Mouse (Mus musculus) midbrain, embryonic 13.5 days (tissue): ENCODE results near the gene Crebl2. TPM values are rescaled to one million over a fixed set of nuclear protein-coding genes. Genes with fewer than 3 reads are reported as not detected.

Experiments used
- ATAC-seq: fragments of 200-750 bp; cut with Nextera tagmentation; 2 replicates; pipeline ENCODE4 v1.8.0; 2017; ENCODE audit warnings: mild to moderate bottlenecking, moderate TSS enrichment, moderate library complexity
- H3K27ac ChIP-seq: fragments of 300-500 bp; sonication (generic); 2 replicates; pipeline ENCODE4 v1.5.1; 2015; ENCODE audit warnings: inconsistent platforms, mild to moderate bottlenecking, moderate library complexity
- H3K27me3 ChIP-seq: fragments of 300-500 bp; sonication (generic); 2 replicates; pipeline ENCODE4 v1.6.1; 2015; ENCODE audit warnings: mild to moderate bottlenecking, inconsistent platforms
- H3K36me3 ChIP-seq: fragments of 300-500 bp; sonication (generic); 2 replicates; pipeline ENCODE4 v1.6.1; 2015; ENCODE audit warnings: mild to moderate bottlenecking, inconsistent platforms
- H3K4me1 ChIP-seq: fragments of 300-500 bp; sonication (generic); replicated peaks from 2 replicates; pipeline ENCODE4 v1.6.1; 2015; ENCODE audit warnings: inconsistent platforms
- H3K4me2 ChIP-seq: fragments of 300-500 bp; sonication (generic); replicated peaks from 2 replicates; pipeline ENCODE4 v1.6.1; 2015; ENCODE audit warnings: moderate library complexity, mild to moderate bottlenecking, inconsistent platforms
- H3K4me3 ChIP-seq: fragments of 300-500 bp; sonication (generic); replicated peaks from 2 replicates; pipeline ENCODE4 v1.5.1; 2015; ENCODE audit warnings: mild to moderate bottlenecking, inconsistent platforms
- H3K9ac ChIP-seq: fragments of 300-500 bp; sonication (generic); replicated peaks from 2 replicates; pipeline ENCODE4 v1.6.1; 2015; ENCODE audit warnings: mild to moderate bottlenecking, inconsistent platforms
- H3K9me3 ChIP-seq: fragments of 300-500 bp; sonication (generic); 2 replicates; pipeline ENCODE4 v1.6.1; 2016; ENCODE audit warnings: mild to moderate bottlenecking, inconsistent platforms
- WGBS: fragments of 180-500 bp; shearing (Covaris S2); methylation state at CpG from one replicate; pipeline ENCODE4 v1.1.7; 2015; 5-methylcytosine and 5-hydroxymethylcytosine counted together
- polyA plus RNA-seq: library from polyadenylated mRNA; unstranded; fragments of >200 nt; fragmentation: Nextera tagmentation; extraction: Ambion mirVana; gene quantifications from 2 replicates; pipeline ENCODE4 v1.2.1, GENCODE M21; 2015

Gene Crebl2
- polyA plus RNA-seq, 1 experiment from 2014 or later = 3.7 TPM

DNA sequence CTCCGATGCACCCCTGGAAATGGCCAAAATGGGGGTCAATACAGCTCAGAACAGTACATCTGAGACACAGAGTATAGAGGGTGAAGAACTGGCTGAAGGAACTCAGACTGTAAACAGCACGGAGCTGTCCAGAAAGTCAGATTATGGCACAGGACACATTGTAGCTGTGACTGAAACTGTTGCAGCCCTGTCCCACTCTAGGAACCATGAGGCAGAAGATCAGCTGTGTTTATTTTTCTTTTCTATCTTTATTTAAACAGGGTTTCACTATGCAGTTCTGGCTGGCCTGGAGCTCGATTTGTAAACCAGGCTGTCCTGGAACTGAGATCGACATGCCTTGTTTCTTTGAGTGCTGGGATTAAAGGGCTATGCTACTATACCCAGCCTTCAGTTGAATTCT, 30.3 kb downstream of the Crebl2 start:
- Histone ChIP-seq H3K27ac (no peak overlapping the region), H3K36me3 (peaks cover 17% of the 10 kb centered on the region), H3K9me3 (no peaks in the 10 kb centered on the region), H3K4me3 (no peak overlapping the region), H3K4me1 (peaks cover 19% of the 10 kb centered on the region), H3K4me2 (no peak overlapping the region), H3K9ac (no peak overlapping the region), H3K27me3 (no peaks in the 10 kb centered on the region)
- 79% methylated on average over 4 of the region's 4 CpGs for WGBS
- ATAC-seq = no peak

DNA sequence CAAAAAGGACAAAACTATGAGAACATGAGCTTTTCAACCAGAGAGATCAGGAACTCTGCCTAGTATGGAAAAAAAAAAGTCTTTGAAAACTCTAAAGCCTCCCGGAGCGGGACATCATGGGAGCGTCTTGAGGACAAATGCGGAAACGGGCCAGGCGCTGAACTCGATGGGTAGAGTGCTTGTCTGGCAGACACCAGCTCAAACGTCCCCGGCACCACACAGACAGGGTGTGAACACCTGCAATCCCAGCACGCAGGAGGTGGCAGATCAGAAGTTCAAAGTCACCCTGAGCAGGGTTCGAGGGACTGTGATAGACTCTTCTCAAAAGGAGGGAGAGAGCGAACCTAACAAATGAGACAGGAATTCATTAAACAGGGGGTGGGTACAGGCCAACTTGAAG, 31.4 kb downstream of the Crebl2 start:
- peaks cover 19% of the 10 kb centered on the region for H3K4me1 ChIP-seq
- H3K9me3 ChIP-seq = no peaks in the 10 kb centered on the region
- H3K27ac ChIP-seq = no peak overlapping the region
- 88% methylated on average over 12 of the region's 12 CpGs for WGBS
- no peaks in the 10 kb centered on the region for H3K27me3 ChIP-seq
- H3K4me3 ChIP-seq = no peak overlapping the region
- peaks cover 24% of the 10 kb centered on the region for H3K36me3 ChIP-seq
- H3K4me2 ChIP-seq = no peak overlapping the region
- no peak overlapping the region for H3K9ac ChIP-seq
- ATAC-seq = no peak

DNA sequence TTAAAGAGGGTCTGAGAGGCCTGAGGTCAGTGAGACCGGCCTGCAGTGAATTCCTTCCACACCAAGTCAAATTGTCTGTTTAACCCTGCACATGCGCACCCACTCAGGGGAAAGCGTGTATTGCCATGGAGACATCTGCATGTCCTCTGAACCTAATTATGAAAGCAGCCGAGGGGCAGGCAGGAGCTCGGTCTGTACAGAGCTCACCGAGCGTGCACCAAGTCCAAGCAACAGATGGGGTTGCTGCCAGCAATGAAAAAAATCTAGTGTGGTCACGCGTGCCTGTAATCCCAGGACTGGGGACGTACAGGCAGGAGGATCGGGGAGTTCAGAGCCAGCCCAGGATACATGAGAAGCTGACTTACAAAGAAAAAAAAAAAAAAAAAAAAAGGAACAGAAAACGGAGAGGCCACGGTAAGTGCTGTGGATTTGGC, 32.7 kb downstream of the Crebl2 start:
- Histone ChIP-seq H3K4me2 (peak overlapping the region; percentile 58), H3K27ac (peak overlapping the region; percentile 86), H3K9me3 (no peaks in the 10 kb centered on the region), H3K4me1 (peaks cover 19% of the 10 kb centered on the region), H3K9ac (peak overlapping the region; percentile 37), H3K36me3 (peaks cover 23% of the 10 kb centered on the region), H3K4me3 (peak overlapping the region; percentile 37), H3K27me3 (no peaks in the 10 kb centered on the region)
- WGBS = 6% methylated on average over 13 of the region's 13 CpGs
- peak; percentile 86 for ATAC-seq

- H3K4me3 ChIP-seq = peak overlapping the region; percentile 37
- 1% methylated on average over 19 of the region's 19 CpGs for WGBS
- peak overlapping the region; percentile 58 for H3K4me2 ChIP-seq
- H3K9ac ChIP-seq = peak overlapping the region; percentile 41; the same call in 1 of the 2 replicates
- peaks cover 19% of the 10 kb centered on the region for H3K4me1 ChIP-seq
- peaks cover 28% of the 10 kb centered on the region for H3K36me3 ChIP-seq
- H3K27ac ChIP-seq = peak overlapping the region; percentile 86
- peak; percentile 93 for ATAC-seq
- no peaks in the 10 kb centered on the region for H3K9me3 ChIP-seq
- H3K27me3 ChIP-seq = no peaks in the 10 kb centered on the region
Observed at GRCm38 (mm10) chr6:134863146-134863545, 33.2 kb downstream of the Crebl2 start.

DNA sequence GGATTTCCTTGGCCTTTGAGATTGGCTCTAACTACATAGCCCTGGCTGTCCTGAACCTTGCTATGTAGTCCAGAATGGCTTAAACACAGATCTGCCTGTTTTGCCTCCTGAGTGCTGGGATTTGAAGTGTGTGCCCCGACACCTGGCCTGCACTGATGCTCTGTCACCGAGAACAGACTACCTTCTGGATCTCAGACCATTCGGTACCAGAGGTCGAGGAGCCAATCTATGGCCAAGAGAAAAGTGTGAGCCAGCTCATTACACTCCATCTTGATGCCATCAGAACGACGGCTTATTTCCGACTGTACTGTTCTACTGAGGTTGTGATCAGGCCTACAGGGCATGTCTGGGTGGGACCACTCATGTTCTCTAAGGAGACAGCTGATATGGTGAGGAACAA, 36.2 kb downstream of the Crebl2 start:
- H3K27ac ChIP-seq = no peak overlapping the region
- no peaks in the 10 kb centered on the region for H3K27me3 ChIP-seq
- no peak overlapping the region for H3K4me3 ChIP-seq
- peaks cover 52% of the 10 kb centered on the region for H3K36me3 ChIP-seq
- H3K4me2 ChIP-seq = no peak overlapping the region
- H3K4me1 ChIP-seq = peaks cover 19% of the 10 kb centered on the region
- no peak for ATAC-seq
- WGBS = 96% methylated on average over 7 of the region's 7 CpGs
- H3K9ac ChIP-seq = no peak overlapping the region
- 0 out of 2 replicates have a peak, but pooled peaks cover 5% of the 10 kb centered on the region for H3K9me3 ChIP-seq

GRCm38 (mm10) chr6:134867325-134867724, 37.4 kb downstream of the Crebl2 start:
- peaks cover 63% of the 10 kb centered on the region for H3K36me3 ChIP-seq
- H3K4me1 ChIP-seq = peaks cover 9% of the 10 kb centered on the region
- H3K27me3 ChIP-seq = no peaks in the 10 kb centered on the region

DNA sequence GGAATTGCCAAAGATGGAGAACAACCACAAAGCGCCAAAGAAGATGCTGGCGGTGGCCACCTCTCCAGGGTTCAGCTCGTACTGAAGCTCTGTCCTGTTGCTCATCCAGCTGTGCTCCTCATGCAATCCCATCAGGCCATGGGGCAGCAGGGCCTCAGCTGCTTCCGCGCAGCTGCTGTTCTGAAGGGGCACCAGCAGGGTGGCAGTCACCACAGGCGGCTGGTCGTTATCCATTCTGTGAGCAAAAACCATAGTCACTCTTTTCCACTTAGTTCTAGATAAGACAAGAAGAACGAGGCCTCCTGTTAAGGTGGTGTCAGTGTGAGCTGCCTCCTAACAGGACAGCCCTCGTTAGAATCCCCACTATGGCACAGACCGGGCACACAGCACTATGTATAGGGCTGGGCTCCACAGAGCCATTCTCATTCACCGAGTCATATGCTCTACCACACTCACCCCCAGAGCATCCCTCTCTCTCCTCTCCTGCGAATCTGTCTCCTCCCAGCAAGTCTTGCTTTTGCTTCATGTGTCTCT, 40.3 kb downstream of the Crebl2 start:
- Histone ChIP-seq H3K4me2 (no peak overlapping the region), H3K36me3 (peaks cover 83% of the 10 kb centered on the region), H3K27ac (no peak overlapping the region), H3K9me3 (0 out of 2 replicates have a peak, but pooled peaks cover 5% of the 10 kb centered on the region), H3K4me1 (no peaks in the 10 kb centered on the region), H3K9ac (no peak overlapping the region), H3K27me3 (no peaks in the 10 kb centered on the region), H3K4me3 (no peak overlapping the region)
- no peak for ATAC-seq
- 91% methylated on average over 12 of the region's 12 CpGs for WGBS

More at GRCm38 (mm10) chr6:134867325-134867724, 37.4 kb downstream of the Crebl2 start:
- no peak for ATAC-seq
- Histone ChIP-seq H3K9ac (no peak overlapping the region), H3K27ac (no peak overlapping the region), H3K4me3 (no peak overlapping the region), H3K4me2 (no peak overlapping the region), H3K9me3 (0 out of 2 replicates have a peak, but pooled peaks cover 5% of the 10 kb centered on the region)
- WGBS = 94% methylated on average over 3 of the region's 3 CpGs

- H3K9me3 ChIP-seq = 0 out of 2 replicates have a peak, but pooled peaks cover 5% of the 10 kb centered on the region
- H3K4me2 ChIP-seq = no peak overlapping the region
- no peak overlapping the region for H3K9ac ChIP-seq
- H3K27ac ChIP-seq = no peak overlapping the region
- 97% methylated on average over 4 of the region's 4 CpGs for WGBS
- no peaks in the 10 kb centered on the region for H3K4me1 ChIP-seq
- no peak overlapping the region for H3K4me3 ChIP-seq
- no peaks in the 10 kb centered on the region for H3K27me3 ChIP-seq
- ATAC-seq = no peak
- H3K36me3 ChIP-seq = peaks cover 82% of the 10 kb centered on the region
Observed at GRCm38 (mm10) chr6:134870887-134871286, 40.9 kb downstream of the Crebl2 start.

GRCm38 (mm10) chr6:134872236-134872635, 42.3 kb downstream of the Crebl2 start:
- H3K9ac ChIP-seq = no peak overlapping the region
- H3K36me3 ChIP-seq = peaks cover 81% of the 10 kb centered on the region
- H3K4me1 ChIP-seq = no peaks in the 10 kb centered on the region
- 95% methylated on average over 2 of the region's 2 CpGs for WGBS
- 0 out of 2 replicates have a peak, but pooled peaks cover 5% of the 10 kb centered on the region for H3K9me3 ChIP-seq
- no peak overlapping the region for H3K4me2 ChIP-seq
- ATAC-seq = no peak
- no peak overlapping the region for H3K4me3 ChIP-seq
- H3K27me3 ChIP-seq = no peaks in the 10 kb centered on the region
- no peak overlapping the region for H3K27ac ChIP-seq

- H3K36me3 ChIP-seq = peaks cover 74% of the 10 kb centered on the region
Observed at GRCm38 (mm10) chr6:134873018-134873417, 43.1 kb downstream of the Crebl2 start.

GRCm38 (mm10) chr6:134876795-134877194, 46.8 kb downstream of the Crebl2 start:
- no peak overlapping the region for H3K4me2 ChIP-seq

More at GRCm38 (mm10) chr6:134873018-134873417, 43.1 kb downstream of the Crebl2 start:
- 89% methylated on average over 2 of the region's 2 CpGs for WGBS
- no peak overlapping the region for H3K4me2 ChIP-seq
- no peak overlapping the region for H3K4me3 ChIP-seq
- H3K4me1 ChIP-seq = no peaks in the 10 kb centered on the region
- no peak overlapping the region for H3K27ac ChIP-seq
- no peak overlapping the region for H3K9ac ChIP-seq
- ATAC-seq = no peak
- no peaks in the 10 kb centered on the region for H3K27me3 ChIP-seq
- 0 out of 2 replicates have a peak, but pooled peaks cover 5% of the 10 kb centered on the region for H3K9me3 ChIP-seq

DNA sequence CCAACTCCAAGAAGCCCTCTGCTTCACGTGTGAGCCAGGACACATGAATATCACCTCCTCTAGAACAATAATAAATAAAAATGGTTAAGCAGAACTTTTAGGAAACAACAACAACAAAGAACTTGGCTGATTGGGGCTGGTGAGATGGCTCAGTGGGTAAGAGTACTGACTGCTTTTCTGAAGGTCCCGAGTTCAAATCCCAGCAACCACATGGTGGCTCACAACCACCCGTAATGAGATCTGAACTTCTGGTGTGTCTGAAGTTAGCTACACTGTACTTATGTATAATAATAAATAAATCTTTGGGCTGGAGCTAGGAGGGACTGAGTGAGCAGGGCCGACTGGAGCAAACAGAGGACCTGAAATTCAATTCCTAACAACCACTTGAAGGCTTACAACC, 47.3 kb downstream of the Crebl2 start:
- no peak overlapping the region for H3K4me3 ChIP-seq
- whole genome bisulfite sequencing = 94% methylated on average over 4 of the region's 4 CpGs
- H3K9me3 ChIP-seq = no peaks in the 10 kb centered on the region
- peaks cover 40% of the 10 kb centered on the region for H3K36me3 ChIP-seq
- H3K9ac ChIP-seq = no peak overlapping the region
- H3K4me2 ChIP-seq = no peak overlapping the region
- H3K27ac ChIP-seq = no peak overlapping the region
- H3K4me1 ChIP-seq = peaks cover 22% of the 10 kb centered on the region
- no peak for ATAC-seq
- H3K27me3 ChIP-seq = no peaks in the 10 kb centered on the region

More at GRCm38 (mm10) chr6:134876795-134877194, 46.8 kb downstream of the Crebl2 start:
- Histone ChIP-seq H3K4me1 (peaks cover 22% of the 10 kb centered on the region), H3K4me3 (no peak overlapping the region), H3K9ac (no peak overlapping the region), H3K36me3 (peaks cover 38% of the 10 kb centered on the region), H3K9me3 (no peaks in the 10 kb centered on the region), H3K27ac (no peak overlapping the region), H3K27me3 (no peaks in the 10 kb centered on the region)
- 89% methylated on average over 6 of the region's 6 CpGs for WGBS
- no peak for ATAC-seq

DNA sequence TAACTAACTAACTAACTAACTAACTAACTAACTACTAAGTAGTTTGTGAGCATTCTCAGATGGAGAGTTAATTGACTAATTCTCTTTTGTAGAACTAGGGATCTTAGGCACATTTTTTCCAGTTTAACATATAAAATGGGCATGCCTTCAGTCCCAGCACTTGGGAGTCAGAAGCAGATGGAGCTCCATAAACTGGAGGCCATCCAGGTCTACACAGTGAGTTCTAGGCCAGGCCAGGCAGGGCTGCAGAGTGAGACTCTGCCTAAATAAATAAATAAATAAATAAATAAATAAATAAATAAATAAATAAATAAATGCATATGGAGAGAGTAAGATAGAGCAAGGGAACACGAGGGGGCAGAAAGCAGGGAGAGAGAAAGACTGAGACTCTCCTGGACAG, 47.9 kb downstream of the Crebl2 start:
- Histone ChIP-seq H3K27ac (no peak overlapping the region), H3K36me3 (peaks cover 43% of the 10 kb centered on the region), H3K27me3 (no peaks in the 10 kb centered on the region), H3K4me3 (no peak overlapping the region), H3K4me2 (no peak overlapping the region), H3K4me1 (peaks cover 25% of the 10 kb centered on the region), H3K9ac (no peak overlapping the region), H3K9me3 (no peaks in the 10 kb centered on the region)
- no peak for ATAC-seq
- WGBS = 89% methylated on average over 1 of the region's 1 CpGs
